Mouse (Mus musculus): ENCODE data around the gene Vmn2r47. TPM values are rescaled to one million over a fixed set of nuclear protein-coding genes. Genes with fewer than 3 reads are reported as not detected.
"Not testable (repeated sequence)": the region's sequence is repeated elsewhere in the genome, so short reads cannot be mapped to it uniquely, and the experiment has no call there.

Gene Vmn2r47
- polyA plus RNA-seq (2014; fragmentation: Nextera tagmentation; extraction: Ambion mirVana) = not detected in 2 replicates

GRCm38 (mm10) chr7:9841225-9841624 lies at the start of gene Vmn2r47:
Gene Vmn2r47 (minus strand): TSS chr7:9841325.
- H3K36me3 ChIP-seq (ENCODE audit: control insufficient read depth, insufficient read depth, low read length); H3K9ac ChIP-seq (ENCODE audit: low read depth, low read length); H3K9me3 ChIP-seq (ENCODE audit: control insufficient read depth, low read length); H3K4me2 ChIP-seq (ENCODE audit: low read depth, low read length); H3K4me1 ChIP-seq (ENCODE audit: control insufficient read depth, insufficient read depth, low read length); H3K27me3 ChIP-seq (replicated peaks; ENCODE audit: control insufficient read depth, insufficient read depth, low read length); DNase-seq (ENCODE audit: low spot score); H3K27ac ChIP-seq (replicated peaks; ENCODE audit: low read depth, low read length); H3K4me3 ChIP-seq (ENCODE audit: low read depth, low read length); ATAC-seq (ENCODE audit: low read depth): not testable (repeated sequence)
- no CpG with 5 or more reads among the region's 1 CpGs for WGBS

GRCm38 (mm10) chr7:9770471-9770870 lies 70.7 kb downstream of the Vmn2r47 start, which contains the start of gene Vmn2r46:
Gene Vmn2r46 (minus strand): TSS chr7:9770571.
- H3K9ac ChIP-seq (ENCODE audit: low read depth, low read length); H3K4me1 ChIP-seq (ENCODE audit: control insufficient read depth, insufficient read depth, low read length); H3K4me3 ChIP-seq (ENCODE audit: low read depth, low read length); DNase-seq (ENCODE audit: low spot score); H3K36me3 ChIP-seq (ENCODE audit: control insufficient read depth, insufficient read depth, low read length); ATAC-seq (ENCODE audit: low read depth); H3K27me3 ChIP-seq (replicated peaks; ENCODE audit: control insufficient read depth, insufficient read depth, low read length); H3K4me2 ChIP-seq (ENCODE audit: low read depth, low read length); H3K27ac ChIP-seq (replicated peaks; ENCODE audit: low read depth, low read length); H3K9me3 ChIP-seq (ENCODE audit: control insufficient read depth, low read length): not testable (repeated sequence)
- no CpG with 5 or more reads among the region's 1 CpGs for WGBS

Other genes starting within 250 kb of the Vmn2r47 start
- not detected in 2 replicates for gene Vmn2r46, start 70.8 kb downstream of the Vmn2r47 start, polyA plus RNA-seq (2014; fragmentation: Nextera tagmentation; extraction: Ambion mirVana)
- not detected in 2 replicates for gene Vmn2r48, start 112.3 kb upstream of the Vmn2r47 start, polyA plus RNA-seq (2014; fragmentation: Nextera tagmentation; extraction: Ambion mirVana)
- gene Vmn2r49, start 150.9 kb upstream of the Vmn2r47 start, polyA plus RNA-seq (2014; fragmentation: Nextera tagmentation; extraction: Ambion mirVana) = 0.08 TPM in 1 of 2 replicates, not detected in the other
- not detected in 2 replicates for gene Vmn2r50, start 212.0 kb upstream of the Vmn2r47 start, polyA plus RNA-seq (2014; fragmentation: Nextera tagmentation; extraction: Ambion mirVana)

All from embryonic facial prominence, embryonic 14.5 days (tissue).